Mouse (Mus musculus) gastrocnemius, postnatal 4 days (tissue): Measurements from ENCODE around the gene Zfp689. TPM values are rescaled to one million over a fixed set of nuclear protein-coding genes. Genes with fewer than 3 reads are reported as not detected.
"Not testable (repeated sequence)": the region's sequence is repeated elsewhere in the genome, so short reads cannot be mapped to it uniquely, and the experiment has no call there.

Source experiments
- DNase-seq, 2 experiments: peaks; one replicate each; pipeline ENCODE4 v3.0.0; 2021 to 2022; ENCODE audit warnings: low spot score in 2 of 2, mixed read lengths in 2 of 2
- microRNA-seq: library from miRNA; unstranded; fragments of <30 nt; microRNA quantifications from one replicate; pipeline ENCODE4 v1.2.0, GENCODE M21; 2021
- total RNA-seq, 2 experiments: library from RNA; stranded (reverse); gene quantifications; 2 replicates each; pipeline ENCODE4 v1.2.3; 2021

The Zfp689 gene
- total RNA-seq, 2 experiments from 2014 or later: 3.3 to 3.4 TPM

DNA sequence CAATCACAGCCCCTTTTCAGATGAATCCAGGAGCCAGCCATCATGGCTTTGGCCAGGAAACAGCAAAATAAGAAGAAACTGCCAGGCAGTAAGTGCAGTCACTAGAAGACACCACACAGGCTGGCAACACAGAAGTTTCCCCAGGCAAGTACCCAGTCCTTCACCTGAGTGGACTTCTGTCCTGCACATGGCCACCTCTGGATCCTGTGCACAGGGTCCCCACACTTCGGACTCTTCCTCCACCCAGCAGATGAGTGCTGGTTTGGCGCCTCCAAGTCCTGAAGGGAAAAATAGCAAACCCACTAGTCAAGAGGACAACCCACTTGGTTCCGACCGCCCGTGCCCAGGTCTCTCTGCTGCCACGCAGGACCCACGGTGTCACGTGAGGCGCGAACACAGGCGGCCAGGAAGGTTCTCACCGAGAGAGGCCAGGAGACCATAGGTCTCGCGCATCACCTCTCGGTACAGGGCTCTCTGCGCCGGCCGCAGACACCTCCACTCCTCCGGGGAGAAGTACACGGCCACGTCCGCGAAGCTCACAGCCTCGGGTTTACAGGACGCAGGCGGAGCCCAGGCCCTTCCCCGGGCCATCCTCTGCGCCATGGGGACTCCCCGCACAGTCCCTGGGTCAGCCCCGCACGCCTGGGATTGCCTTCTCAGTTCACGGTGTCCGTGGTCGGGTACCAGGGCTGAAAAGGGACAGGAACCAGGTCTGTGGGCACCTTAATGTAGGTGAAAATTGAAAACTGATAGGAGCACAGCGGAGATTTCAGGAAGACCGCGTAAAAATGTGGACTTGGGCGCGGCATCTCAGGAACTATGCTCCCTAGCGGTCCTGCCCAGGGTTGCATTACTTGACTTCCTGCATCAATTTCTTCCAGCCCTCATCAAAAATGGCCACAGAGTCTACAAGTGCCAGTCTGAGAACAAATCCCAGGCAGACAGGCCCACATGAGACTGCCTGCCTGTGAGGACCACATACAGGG lies 42.7 kb downstream of the Zfp689 start, which contains the start of gene Zfp764:
Zfp764 (minus strand) TSS at position 821 of the 986 bp plus-strand sequence.
- peak; percentile 68 to 84 for DNase-seq

DNA sequence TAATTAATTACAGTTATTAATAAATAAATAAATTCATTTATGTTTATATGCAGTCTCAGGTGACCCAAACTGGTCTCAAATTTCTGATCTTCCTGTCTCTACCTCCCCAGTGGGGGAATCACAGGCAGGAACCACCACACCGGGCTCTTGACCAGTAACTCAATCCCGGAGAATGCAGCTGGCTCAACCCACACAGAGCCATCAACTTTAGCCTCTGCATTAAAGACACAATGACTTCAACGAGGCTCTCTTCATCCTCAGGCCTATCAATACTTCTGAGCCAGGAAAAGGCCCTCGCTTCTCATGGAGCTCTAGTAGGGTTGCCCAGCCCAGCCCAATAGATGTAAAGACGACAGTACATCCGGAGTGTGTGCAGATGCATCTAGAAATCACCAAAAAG lies 44.9 kb downstream of the Zfp689 start:
- DNase-seq: not testable (repeated sequence)

DNA sequence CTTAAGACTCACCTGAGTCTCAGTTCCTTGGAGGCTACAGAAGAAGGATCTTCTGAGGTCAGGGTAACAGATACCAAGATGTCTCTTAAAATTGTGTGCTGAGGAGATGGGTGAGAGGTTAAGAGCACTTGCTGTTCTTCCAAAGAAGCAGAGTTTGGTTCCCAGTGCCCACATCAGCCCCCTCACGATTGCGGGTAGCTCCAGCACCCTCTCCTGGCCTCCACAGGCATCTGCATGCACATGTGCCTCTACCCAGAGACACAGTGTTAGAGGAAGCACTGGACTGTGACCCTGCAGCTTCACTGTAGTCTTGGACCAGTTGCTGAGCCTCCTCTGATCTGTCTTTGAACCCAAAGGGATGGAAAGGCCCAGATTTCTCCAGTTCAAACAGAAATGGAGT lies 46.0 kb downstream of the Zfp689 start:
- no peak for DNase-seq

DNA sequence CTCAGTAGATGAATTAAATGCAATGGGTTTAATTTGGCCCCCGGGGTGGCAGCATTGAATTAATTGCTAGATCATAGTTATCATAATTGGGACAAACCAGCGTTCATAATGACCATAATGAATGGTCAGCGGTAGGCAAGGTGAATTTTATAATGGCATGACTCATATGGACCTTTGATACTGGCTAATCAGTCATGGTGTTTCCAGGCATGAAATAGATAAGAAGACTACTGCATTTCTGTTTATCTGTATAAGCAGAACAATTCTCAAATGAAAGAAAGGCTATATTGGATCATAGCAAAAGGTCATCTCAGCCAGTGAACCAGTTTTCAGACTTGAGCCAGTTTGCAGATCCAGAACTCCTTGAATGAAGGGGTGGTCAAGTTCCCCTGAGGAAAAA lies 48.6 kb downstream of the Zfp689 start:
- DNase-seq: no peak

DNA sequence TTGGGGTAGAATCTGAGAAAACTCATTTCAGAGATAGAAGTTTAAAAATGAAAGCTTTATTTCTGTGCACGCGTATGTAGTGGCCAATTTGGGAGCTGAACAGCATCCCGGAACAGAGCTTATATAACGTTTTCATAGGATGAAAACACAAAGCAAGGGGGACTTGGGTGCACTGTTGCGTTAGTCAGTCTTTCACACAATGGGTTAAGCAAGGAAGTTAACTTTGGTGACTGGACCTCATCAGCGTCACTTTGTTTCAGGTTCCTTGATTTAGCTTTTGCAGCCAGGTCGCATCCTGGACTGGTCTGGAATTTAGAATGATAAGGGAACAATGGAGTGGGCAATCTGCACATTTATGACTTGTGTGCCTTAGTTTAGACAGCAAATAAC lies 55.0 kb downstream of the Zfp689 start:
- no peak for DNase-seq

DNA sequence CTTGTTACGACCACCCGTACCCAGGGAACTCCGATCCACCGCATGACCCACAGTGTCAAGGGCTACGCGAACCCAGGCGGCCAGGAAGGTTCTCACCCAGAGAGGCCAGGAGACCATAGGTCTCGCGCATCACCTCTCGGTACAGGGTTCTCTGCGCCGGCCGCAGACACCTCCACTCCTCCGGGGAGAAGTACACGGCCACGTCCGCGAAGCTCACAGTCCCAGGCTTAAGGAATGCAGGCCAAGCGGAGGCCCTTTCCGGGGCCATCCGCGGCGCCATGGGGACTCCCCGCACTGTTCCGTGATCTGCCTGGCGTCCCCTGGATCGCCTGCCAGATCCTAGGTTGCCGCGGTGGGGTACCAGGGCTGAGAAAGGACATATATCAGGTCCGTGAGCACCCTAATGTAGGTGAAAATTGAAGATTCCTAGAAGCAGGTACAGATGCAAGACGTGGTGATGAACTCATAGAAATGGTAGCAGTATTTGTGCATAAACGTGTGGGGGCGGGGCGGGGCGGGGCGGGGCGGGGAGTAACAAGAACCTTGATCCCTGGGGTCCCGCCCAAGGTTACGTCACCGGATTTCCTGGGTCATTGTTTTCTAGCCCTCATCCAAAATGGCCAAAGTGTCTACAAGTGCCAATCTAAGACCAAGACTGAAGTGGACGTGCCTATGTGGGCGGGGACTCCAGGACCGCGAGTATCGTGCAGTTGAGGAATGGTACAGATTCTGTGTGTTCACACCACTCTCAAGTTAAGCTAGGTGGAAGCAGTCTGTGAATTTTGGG lies 55.6 kb downstream of the Zfp689 start, which contains the start of gene E430018J23Rik:
E430018J23Rik (minus strand) TSS at position 473 of the 787 bp plus-strand sequence.
- DNase-seq: peak; percentile 93 to 98

DNA sequence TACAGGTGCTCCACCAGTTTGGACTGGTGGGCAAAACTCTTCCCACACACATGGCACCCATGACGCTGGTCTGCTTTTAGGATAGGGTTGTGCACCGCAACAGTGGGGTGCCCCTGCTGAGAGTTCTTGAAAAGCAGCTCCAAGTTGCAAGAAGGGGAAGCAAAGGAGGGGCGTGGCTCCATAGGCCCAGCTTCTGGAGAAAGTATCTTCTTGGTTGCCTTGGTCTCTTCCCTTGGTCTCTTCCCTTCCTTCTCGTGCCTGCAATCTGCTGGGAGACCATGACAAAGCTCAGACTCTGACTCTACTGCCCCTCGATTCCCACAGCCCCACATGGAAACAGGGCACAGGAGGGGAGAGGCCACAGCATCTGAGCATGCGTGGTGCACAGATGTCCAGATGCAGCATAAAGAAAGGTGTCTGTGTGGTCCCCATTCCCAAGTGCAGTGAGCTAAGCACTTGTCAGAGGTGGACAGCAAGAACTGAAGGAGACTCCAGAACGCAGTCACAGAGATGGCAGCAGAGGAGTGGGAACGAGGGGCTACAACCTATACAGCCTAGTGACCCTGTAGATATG lies 56.6 kb downstream of the Zfp689 start:
- DNase-seq: no peak

Small RNA genes within 50 kb of the gene (microRNA-seq; reads per million reads assigned to microRNA genes)
- not detected for gene Gm47278
- not detected for gene Mir7060

Other genes with a start within 250 kb of the Zfp689 start
- gene Tbc1d10b, start 240.7 kb downstream of the Zfp689 start, total RNA-seq: 10 to 100 TPM; 48.0 to 51.7 TPM
- gene Mylpf, start 240.3 kb downstream of the Zfp689 start, total RNA-seq: over 10,000 TPM; 28,893 to 32,257 TPM
- gene Zfp553, start 216.1 kb downstream of the Zfp689 start, total RNA-seq: 1 to 10 TPM; 9.0 to 9.8 TPM
- gene Sept1, start 216.0 kb downstream of the Zfp689 start, total RNA-seq: 1 to 10 TPM; 7.4 to 7.6 TPM
- gene Zfp771, start 204.9 kb downstream of the Zfp689 start, total RNA-seq: 10 to 100 TPM; 23.7 to 29.6 TPM
- 10 to 100 TPM; 35.6 to 48.5 TPM for gene Dctpp1, start 188.4 kb downstream of the Zfp689 start, total RNA-seq
- gene Sephs2, start 175.1 kb downstream of the Zfp689 start, total RNA-seq: 10 to 100 TPM; 22.1 to 23.7 TPM
- gene Itgal, start 152.9 kb downstream of the Zfp689 start, total RNA-seq: 1 to 10 TPM; 1.8 to 2.8 TPM
- 10 to 100 TPM; 32.3 to 36.0 TPM for gene Zfp768, start 103.6 kb downstream of the Zfp689 start, total RNA-seq
- gene Zfp747, start 73.1 kb downstream of the Zfp689 start, total RNA-seq: 1 to 10 TPM; 4.6 to 6.9 TPM
- 1 to 10 TPM; 2.8 to 3.3 TPM for gene 9130019O22Rik, start 62.0 kb downstream of the Zfp689 start, total RNA-seq
- gene E430018J23Rik, start 55.5 kb downstream of the Zfp689 start, total RNA-seq: 1 to 10 TPM; 4.7 to 5.5 TPM
- gene Zfp764, start 42.3 kb downstream of the Zfp689 start, total RNA-seq: 1 to 10 TPM; 4.6 to 5.0 TPM
- gene Zfp688, start 27.1 kb downstream of the Zfp689 start, total RNA-seq: 1 to 10 TPM; 6.6 to 9.1 TPM
- 10 to 100 TPM; 26.1 to 32.5 TPM for gene Prr14, start 10.5 kb upstream of the Zfp689 start, total RNA-seq
- gene Fbrs, start 30.0 kb upstream of the Zfp689 start, total RNA-seq: 10 to 100 TPM; 39.7 to 51.3 TPM
- 10 to 100 TPM; 70.3 to 78.6 TPM for gene Srcap, start 62.8 kb upstream of the Zfp689 start, total RNA-seq
- gene Gm42715, start 70.4 kb upstream of the Zfp689 start, total RNA-seq: 10 to 100 TPM; 15.0 to 19.1 TPM
- gene Tmem265, start 112.2 kb upstream of the Zfp689 start, total RNA-seq: 1 to 10 TPM in 1 of 2 experiments, not detected in 1; 3.1 TPM
- 10 to 100 TPM; 21.6 to 25.5 TPM for gene Phkg2, start 124.2 kb upstream of the Zfp689 start, total RNA-seq
- gene Ccdc189, start 139.4 kb upstream of the Zfp689 start, total RNA-seq: 1 to 10 TPM; 5.0 to 5.1 TPM
- gene Rnf40, start 139.6 kb upstream of the Zfp689 start, total RNA-seq: 10 to 100 TPM; 48.4 to 50.5 TPM
- 10 to 100 TPM; 13.1 to 13.5 TPM for gene Zfp629, start 166.6 kb upstream of the Zfp689 start, total RNA-seq